Mouse (Mus musculus): ENCODE measurements around the gene Pnmal2.
"Not testable (repeated sequence)": the region's sequence is repeated elsewhere in the genome, so short reads cannot be mapped to it uniquely, and the experiment has no call there.

The Pnmal2 gene

GRCm38 (mm10) chr7:16946441-16947348, 2.2 kb downstream of the Pnmal2 start:
- DNase-seq, result no peak

- DNase-seq, result no peak
Measured at GRCm38 (mm10) chr7:16947349-16947895, 2.9 kb downstream of the Pnmal2 start.

GRCm38 (mm10) chr7:16947959-16948361, 3.5 kb downstream of the Pnmal2 start:
- peak; percentile 37 for DNase-seq

GRCm38 (mm10) chr7:16948923-16949458, 4.5 kb downstream of the Pnmal2 start:
- DNase-seq, result no peak

- DNase-seq, result peak; percentile 88
Measured at GRCm38 (mm10) chr7:16949908-16950841, 5.7 kb downstream of the Pnmal2 start.

- DNase-seq, result peak; percentile 89
Measured at GRCm38 (mm10) chr7:16950861-16951635, 6.6 kb downstream of the Pnmal2 start.

- not testable (repeated sequence) for DNase-seq
Measured at GRCm38 (mm10) chr7:16953776-16954175, 9.3 kb downstream of the Pnmal2 start.

GRCm38 (mm10) chr7:16955712-16956111, 11.2 kb downstream of the Pnmal2 start:
- no peak for DNase-seq

- DNase-seq, result no peak
Measured at GRCm38 (mm10) chr7:16956410-16957265, 12.2 kb downstream of the Pnmal2 start.

GRCm38 (mm10) chr7:16959539-16960187, 15.2 kb downstream of the Pnmal2 start, which contains the start of gene Pnmal1:
Gene Pnmal1 (plus strand): TSS chr7:16959679.
- DNase-seq, result peak; percentile 94

- DNase-seq, result no peak
Measured at GRCm38 (mm10) chr7:16961678-16962077, 17.2 kb downstream of the Pnmal2 start.

GRCm38 (mm10) chr7:16968414-16968813, 23.9 kb downstream of the Pnmal2 start:
- no peak for DNase-seq

- DNase-seq, result no peak
Measured at GRCm38 (mm10) chr7:16971160-16971559, 26.7 kb downstream of the Pnmal2 start.

- no peak for DNase-seq
Measured at GRCm38 (mm10) chr7:16974018-16974417, 29.5 kb downstream of the Pnmal2 start.

- DNase-seq, result no peak
Measured at GRCm38 (mm10) chr7:16976298-16976697, 31.8 kb downstream of the Pnmal2 start.

- DNase-seq, result no peak
Measured at GRCm38 (mm10) chr7:16978173-16978572, 33.7 kb downstream of the Pnmal2 start.

- DNase-seq, result no peak
Measured at GRCm38 (mm10) chr7:16978593-16978992, 34.1 kb downstream of the Pnmal2 start.

GRCm38 (mm10) chr7:16980348-16980747, 35.9 kb downstream of the Pnmal2 start:
- peak; percentile 75 for DNase-seq

GRCm38 (mm10) chr7:16982859-16983568, 38.5 kb downstream of the Pnmal2 start, which contains the start of gene Gm42372:
Gene Gm42372 (plus strand): TSS chr7:16983086.
- peak; percentile 94 for DNase-seq

All from embryo, embryonic 11 days (tissue).